Mouse (Mus musculus): Measurements from ENCODE around the gene Kcnn1.
"Not testable (repeated sequence)": the region's sequence is repeated elsewhere in the genome, so short reads cannot be mapped to it uniquely, and the experiment has no call there.

Gene Kcnn1

GRCm38 (mm10) chr8:70842484-70842883 is 20.6 kb downstream of the Kcnn1 start:
- DNase-seq (ENCODE audit: low spot score): no peak

- DNase-seq (ENCODE audit: low spot score): peak; percentile 89
Observed at GRCm38 (mm10) chr8:70841147-70842072, 21.6 kb downstream of the Kcnn1 start.

GRCm38 (mm10) chr8:70840590-70840989 is 22.5 kb downstream of the Kcnn1 start:
- no peak for DNase-seq (ENCODE audit: low spot score)

GRCm38 (mm10) chr8:70839408-70840351 is 23.4 kb downstream of the Kcnn1 start, which contains the start of gene Arrdc2:
TSS of gene Arrdc2 (minus strand) at chr8:70839720.
- peak; percentile 99 for DNase-seq (ENCODE audit: low spot score)

GRCm38 (mm10) chr8:70838654-70839407 is 24.2 kb downstream of the Kcnn1 start:
- DNase-seq (ENCODE audit: low spot score): peak; percentile 51

GRCm38 (mm10) chr8:70836666-70837065 is 26.4 kb downstream of the Kcnn1 start:
- DNase-seq (ENCODE audit: low spot score): no peak

GRCm38 (mm10) chr8:70834071-70834470 is 29.0 kb downstream of the Kcnn1 start:
- no peak for DNase-seq (ENCODE audit: low spot score)

- DNase-seq (ENCODE audit: low spot score): no peak
Observed at GRCm38 (mm10) chr8:70833520-70833919, 29.5 kb downstream of the Kcnn1 start.

GRCm38 (mm10) chr8:70833018-70833482 is 30.0 kb downstream of the Kcnn1 start:
- DNase-seq (ENCODE audit: low spot score): no peak

- no peak for DNase-seq (ENCODE audit: low spot score)
Observed at GRCm38 (mm10) chr8:70832371-70832770, 30.7 kb downstream of the Kcnn1 start.

- no peak for DNase-seq (ENCODE audit: low spot score)
Observed at GRCm38 (mm10) chr8:70831517-70831916, 31.5 kb downstream of the Kcnn1 start.

GRCm38 (mm10) chr8:70827796-70828195 is 35.3 kb downstream of the Kcnn1 start:
- DNase-seq (ENCODE audit: low spot score): no peak

GRCm38 (mm10) chr8:70827010-70827409 is 36.0 kb downstream of the Kcnn1 start:
- DNase-seq (ENCODE audit: low spot score): no peak

- no peak for DNase-seq (ENCODE audit: low spot score)
Observed at GRCm38 (mm10) chr8:70825816-70826215, 37.2 kb downstream of the Kcnn1 start.

GRCm38 (mm10) chr8:70823802-70824201 is 39.3 kb downstream of the Kcnn1 start:
- no peak for DNase-seq (ENCODE audit: low spot score)

GRCm38 (mm10) chr8:70822594-70822993 is 40.5 kb downstream of the Kcnn1 start:
- DNase-seq (ENCODE audit: low spot score): not testable (repeated sequence)

- no peak for DNase-seq (ENCODE audit: low spot score)
Observed at GRCm38 (mm10) chr8:70821992-70822391, 41.1 kb downstream of the Kcnn1 start.

GRCm38 (mm10) chr8:70821399-70821962 is 41.6 kb downstream of the Kcnn1 start:
- DNase-seq (ENCODE audit: low spot score): peak; percentile 94

GRCm38 (mm10) chr8:70820101-70820935 is 42.7 kb downstream of the Kcnn1 start:
- peak; percentile 91 for DNase-seq (ENCODE audit: low spot score)

- DNase-seq (ENCODE audit: low spot score): peak; percentile 48
Observed at GRCm38 (mm10) chr8:70816679-70817078, 46.4 kb downstream of the Kcnn1 start.
